8 mouse cellular contexts compared by ENCODE assay signal in the genomic region with DNA sequence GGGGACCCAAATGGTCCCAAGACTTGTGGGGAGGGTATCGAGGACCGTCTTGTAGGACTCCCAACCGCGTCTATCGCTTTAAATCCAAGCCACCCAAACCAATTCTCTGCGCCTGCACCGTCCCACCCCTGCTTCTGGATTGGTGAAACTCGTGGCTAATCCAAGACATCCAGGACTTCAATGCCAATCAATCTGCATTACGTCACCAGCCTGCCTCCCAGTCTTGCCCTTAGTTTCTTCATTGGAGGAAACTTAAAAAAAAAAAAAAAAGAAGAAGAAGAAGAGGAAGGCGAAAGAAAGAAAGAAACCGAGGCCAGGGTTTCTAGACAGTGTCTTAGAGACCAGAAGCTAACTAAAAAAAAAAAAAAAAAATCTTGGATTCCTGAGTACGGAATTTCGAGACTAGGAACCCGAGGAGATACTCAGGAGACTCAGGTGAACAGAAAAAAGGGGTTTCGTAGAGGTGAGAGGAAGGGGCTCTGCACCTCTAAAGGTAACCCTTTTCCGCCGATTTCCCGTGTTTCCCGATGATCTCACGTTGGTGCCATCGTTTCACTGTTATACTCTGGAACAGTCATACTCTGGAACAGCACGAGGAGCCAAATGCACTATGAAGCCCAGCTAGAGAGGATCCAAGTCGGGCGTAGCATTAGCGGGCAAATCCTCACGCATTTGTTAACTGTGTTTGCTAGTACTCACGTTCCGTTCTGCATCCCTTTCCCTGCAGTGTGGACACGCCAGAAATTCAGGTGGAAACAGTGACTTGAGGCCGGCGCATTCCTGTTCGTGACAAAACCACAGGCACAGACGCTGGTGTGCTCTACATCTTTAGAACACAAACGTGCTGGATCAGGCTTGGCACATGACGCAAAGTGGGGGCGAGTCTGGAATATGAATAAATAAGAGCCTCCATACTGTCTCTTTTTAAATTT. TPM values are rescaled to one million over a fixed set of nuclear protein-coding genes. Genes with fewer than 3 reads are reported as not detected.
DNase-seq lines count a peak whose midpoint lies in the region; ATAC-seq and TF ChIP-seq lines count a peak whose summit lies in the region.

A gene (minus strand): TSS at position 75 of the 932 bp plus-strand sequence.

- DNase-seq in adipocyte (ENCODE audit: low spot score): peak; percentile 98
- DNase-seq in gastrocnemius, adult 2 months: peak; percentile 91
- DNase-seq in left cerebral cortex, adult 11 months (ENCODE audit: low spot score): peak; percentile 94
- DNase-seq in lung, postnatal 36 days: peak; percentile 98
- DNase-seq in retina, postnatal 1 day: peak; percentile 97
- DNase-seq in urinary bladder, postnatal 14 days (ENCODE audit: low spot score): peak; percentile 91

- TF ChIP-seq CTCF in gastrocnemius, adult 2 months (IDR thresholded peaks at IDR 0.05): no peak

- intact Hi-C loops in gastrocnemius, adult 2 months (cut with DNase I): loop anchor here (10.0 kb wide), 1 partner anchor 604 kb away; no protein-coding TSS in a partner anchor

- peak within 1 kb of the TSS; percentile 78 for H3K9ac ChIP-seq in hindbrain, embryonic 16.5 days (ENCODE audit: low read depth, low read length)

- H3K27ac ChIP-seq in gastrocnemius, adult 2 months: peak within 1 kb of the TSS; percentile 86
- H3K27ac ChIP-seq in hindbrain, embryonic 16.5 days (ENCODE audit: low read depth, low read length): peak within 1 kb of the TSS; percentile 96

- H3K9me3 ChIP-seq in hindbrain, embryonic 16.5 days (ENCODE audit: control insufficient read depth, low read length): no peaks in the 10 kb centered on the region

- H3K4me3 ChIP-seq in gastrocnemius, adult 2 months: peak within 1 kb of the TSS; percentile 91
- peak within 1 kb of the TSS; percentile 72 for H3K4me3 ChIP-seq in hindbrain, embryonic 16.5 days (ENCODE audit: low read length)

- peak; percentile 85 for ATAC-seq in common myeloid progenitor, adult 5-6 weeks (replicated peaks; ENCODE audit: low read depth, poor library complexity, severe bottlenecking)
- ATAC-seq in hindbrain, embryonic 16.5 days: peak; percentile 94

- H3K27me3 ChIP-seq in hindbrain, embryonic 16.5 days (replicated peaks; ENCODE audit: control insufficient read depth, insufficient read depth, low read length): no peaks in the 10 kb centered on the region

- peak within 1 kb of the TSS; percentile 86 for H3K4me2 ChIP-seq in hindbrain, embryonic 16.5 days (ENCODE audit: low read length)

- H3K36me3 ChIP-seq in hindbrain, embryonic 16.5 days (ENCODE audit: control insufficient read depth, insufficient read depth, low read length): peaks cover 31% of the 10 kb centered on the region

- H3K4me1 ChIP-seq in hindbrain, embryonic 16.5 days (ENCODE audit: control insufficient read depth, insufficient read depth, low read depth, low read length): peaks cover 19% of the 10 kb centered on the region

- WGBS in hindbrain, embryonic 16.5 days: 1% methylated on average over 36 of the region's 36 CpGs

RNA-seq across cellular contexts. Expression of the gene that starts here (rescaled TPM):
- 49.9 and 62.2 TPM in 2 replicates for total RNA-seq in common myeloid progenitor, adult 5-6 weeks (2017)
- total RNA-seq in gastrocnemius, adult 2 months (2021): 10 to 100 TPM; 21.6 to 29.9 TPM
- polyA plus RNA-seq in hindbrain, embryonic 16.5 days (2015; fragmentation: Nextera tagmentation; extraction: Ambion mirVana): 123 TPM in 2 replicates

Comparison
In these comparisons a context has a peak if more than half of its experiments do, and no peak if none do; other contexts are left out.
1. Peak in every context shown above with its lines: DNase-seq, ATAC-seq, H3K4me3 ChIP-seq and H3K27ac ChIP-seq.